Mouse (Mus musculus) embryonic facial prominence, embryonic 12.5 days (tissue): ENCODE data around the gene Ier5l. TPM values are rescaled to one million over a fixed set of nuclear protein-coding genes. Genes with fewer than 3 reads are reported as not detected.

ENCODE experiments used
- ATAC-seq: fragments of 200-750 bp; cut with Nextera tagmentation; 2 replicates; pipeline ENCODE4 v1.8.0; 2017; ENCODE audit not compliant: insufficient number of reproducible peaks, insufficient read depth, low FRiP score, low TSS enrichment
- H3K27ac ChIP-seq: fragments of 300-500 bp; sonication (generic); 2 replicates; pipeline ENCODE4 v1.5.1; 2016; ENCODE audit warnings: mild to moderate bottlenecking
- H3K27me3 ChIP-seq: fragments of 300-500 bp; sonication (generic); 2 replicates; pipeline ENCODE4 v1.6.1; 2016; ENCODE audit warnings: mild to moderate bottlenecking, moderate library complexity
- H3K36me3 ChIP-seq: fragments of 300-500 bp; sonication (generic); 2 replicates; pipeline ENCODE4 v1.6.1; 2016; ENCODE audit warnings: mild to moderate bottlenecking
- H3K4me1 ChIP-seq: fragments of 300-500 bp; sonication (generic); 2 replicates; pipeline ENCODE4 v1.6.1; 2016
- H3K4me2 ChIP-seq: fragments of 300-500 bp; sonication (generic); replicated peaks from 2 replicates; pipeline ENCODE4 v1.6.1; 2016; ENCODE audit warnings: mild to moderate bottlenecking, moderate library complexity
- H3K4me3 ChIP-seq: fragments of 300-500 bp; sonication (generic); 2 replicates; pipeline ENCODE4 v1.5.1; 2016; ENCODE audit warnings: mild to moderate bottlenecking
- H3K9ac ChIP-seq: fragments of 300-500 bp; sonication (generic); 2 replicates; pipeline ENCODE4 v1.6.1; 2016; ENCODE audit warnings: mild to moderate bottlenecking, moderate library complexity
- H3K9me3 ChIP-seq: fragments of 300-500 bp; sonication (generic); 2 replicates; pipeline ENCODE4 v1.6.1; 2016; ENCODE audit warnings: mild to moderate bottlenecking, moderate library complexity
- WGBS: fragments of 180-500 bp; shearing (Covaris S2); methylation state at CpG from one replicate; pipeline ENCODE4 v1.1.7; 2016; 5-methylcytosine and 5-hydroxymethylcytosine counted together
- polyA plus RNA-seq: library from polyadenylated mRNA; unstranded; fragments of >200 nt; fragmentation: Nextera tagmentation; extraction: Ambion mirVana; gene quantifications from 2 replicates; pipeline ENCODE4 v1.2.1, GENCODE M21; 2016

Gene Ier5l
- polyA plus RNA-seq, 1 experiment from 2014 or later, result 4.2 TPM

DNA sequence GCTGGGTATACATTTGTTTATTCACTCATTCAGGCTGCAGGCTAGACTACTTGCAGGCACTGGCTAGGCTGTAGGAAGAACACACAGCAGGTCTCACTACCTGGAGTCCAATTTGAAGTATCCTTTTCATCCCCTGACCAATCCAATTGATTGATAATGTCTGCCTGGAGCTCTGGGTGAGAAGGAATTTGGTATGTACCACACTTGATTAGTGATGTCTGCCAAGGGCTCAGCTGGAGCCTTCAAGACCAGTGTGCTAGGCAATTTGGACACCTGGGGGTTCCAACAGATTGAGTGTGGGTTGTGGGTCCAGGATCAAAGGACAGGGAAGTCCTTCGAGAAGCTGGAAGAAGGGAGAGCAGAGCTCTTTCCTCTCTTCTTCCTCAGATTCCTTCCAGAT, 4.5 kb upstream of the Ier5l start:
- Histone ChIP-seq H3K9me3 (no peaks in the 10 kb centered on the region), H3K4me1 (peaks cover 17% of the 10 kb centered on the region; the same call in 1 of the 2 replicates), H3K9ac (no peak overlapping the region), H3K27me3 (no peaks in the 10 kb centered on the region), H3K4me3 (no peak overlapping the region), H3K4me2 (no peak overlapping the region), H3K27ac (no peak overlapping the region), H3K36me3 (no peaks in the 10 kb centered on the region)
- 76% methylated on average over 1 of the region's 1 CpGs for WGBS
- ATAC-seq, result no peak

DNA sequence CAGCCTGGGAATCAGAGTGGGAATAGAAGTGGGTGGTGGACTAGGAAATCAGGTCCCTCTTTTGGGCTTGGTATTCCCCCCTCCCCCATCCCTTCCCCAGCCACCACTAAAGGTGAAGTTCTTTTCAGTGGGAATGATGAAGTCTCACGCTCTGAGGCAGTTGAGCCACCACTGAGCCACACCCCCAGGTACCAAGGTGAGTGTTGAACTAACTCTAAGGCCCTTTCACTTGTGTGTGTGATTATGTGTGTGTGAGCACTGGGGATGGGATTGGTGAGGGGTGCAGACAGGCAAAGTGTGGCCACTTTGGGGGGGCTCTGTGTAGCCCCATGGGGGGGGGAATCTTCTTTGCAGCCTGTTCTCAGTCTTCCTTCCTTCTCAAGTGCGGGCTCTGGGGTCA, 2.2 kb upstream of the Ier5l start:
- no peaks in the 10 kb centered on the region for H3K36me3 ChIP-seq
- no peak overlapping the region for H3K9ac ChIP-seq
- H3K9me3 ChIP-seq, result no peaks in the 10 kb centered on the region
- no peak overlapping the region for H3K4me2 ChIP-seq
- no peak overlapping the region for H3K27ac ChIP-seq
- no peak for ATAC-seq
- 75% methylated on average over 2 of the region's 2 CpGs for WGBS
- H3K27me3 ChIP-seq, result no peaks in the 10 kb centered on the region
- H3K4me3 ChIP-seq, result no peak overlapping the region
- H3K4me1 ChIP-seq, result peaks cover 8% of the 10 kb centered on the region

GRCm38 (mm10) chr2:30475457-30475856, 1.4 kb upstream of the Ier5l start:
- Histone ChIP-seq H3K4me2 (no peak overlapping the region), H3K4me1 (peaks cover 13% of the 10 kb centered on the region), H3K4me3 (0 out of 2 replicates have a peak overlapping the region, but pooled peaks have one; percentile 5), H3K27ac (no peak overlapping the region), H3K27me3 (no peaks in the 10 kb centered on the region), H3K36me3 (no peaks in the 10 kb centered on the region), H3K9ac (no peak overlapping the region), H3K9me3 (no peaks in the 10 kb centered on the region)
- ATAC-seq, result no peak
- 82% methylated on average over 7 of the region's 7 CpGs for WGBS

- Histone ChIP-seq H3K4me3 (peak overlapping the region; percentile 97), H3K9me3 (no peaks in the 10 kb centered on the region), H3K4me1 (peaks cover 13% of the 10 kb centered on the region), H3K27ac (no peak overlapping the region), H3K4me2 (peak overlapping the region; percentile 98), H3K9ac (peak overlapping the region; percentile 41; the same call in 1 of the 2 replicates), H3K27me3 (no peaks in the 10 kb centered on the region), H3K36me3 (no peaks in the 10 kb centered on the region)
- 19% methylated on average over 4 of the region's 4 CpGs for WGBS
- ATAC-seq, result no peak
Measured at GRCm38 (mm10) chr2:30474776-30475175, 757 bp upstream of the Ier5l start.

GRCm38 (mm10) chr2:30473431-30474031, 488 bp downstream of the Ier5l start:
- WGBS, result under 1% methylated on average over 51 of the region's 80 CpGs
- peaks cover 22% of the 10 kb centered on the region for H3K4me1 ChIP-seq

GRCm38 (mm10) chr2:30472731-30473351, 1.2 kb downstream of the Ier5l start:
- peak overlapping the region; percentile 98 for H3K4me2 ChIP-seq
- under 1% methylated on average over 60 of the region's 60 CpGs for WGBS
- peak overlapping the region; percentile 98 for H3K27ac ChIP-seq
- H3K27me3 ChIP-seq, result no peaks in the 10 kb centered on the region
- no peaks in the 10 kb centered on the region for H3K36me3 ChIP-seq
- H3K9me3 ChIP-seq, result no peaks in the 10 kb centered on the region
- peak overlapping the region; percentile 97 for H3K4me3 ChIP-seq
- peaks cover 22% of the 10 kb centered on the region for H3K4me1 ChIP-seq
- H3K9ac ChIP-seq, result peak overlapping the region; percentile 100
- ATAC-seq, result no peak

More at GRCm38 (mm10) chr2:30473431-30474031, 488 bp downstream of the Ier5l start:
- H3K9me3 ChIP-seq, result no peaks in the 10 kb centered on the region
- peak overlapping the region; percentile 98 for H3K4me2 ChIP-seq
- peak overlapping the region; percentile 97 for H3K4me3 ChIP-seq
- no peaks in the 10 kb centered on the region for H3K27me3 ChIP-seq
- peak overlapping the region; percentile 100 for H3K9ac ChIP-seq
- ATAC-seq, result peak; percentile 11; the same call in 1 of the 2 replicates
- peak overlapping the region; percentile 98 for H3K27ac ChIP-seq
- no peaks in the 10 kb centered on the region for H3K36me3 ChIP-seq

- H3K4me3 ChIP-seq, result peak overlapping the region; percentile 97
- WGBS, result under 1% methylated on average over 45 of the region's 51 CpGs
- ATAC-seq, result peak; percentile 36
- H3K9ac ChIP-seq, result peak overlapping the region; percentile 100
- peaks cover 28% of the 10 kb centered on the region for H3K4me1 ChIP-seq
- H3K27ac ChIP-seq, result peak overlapping the region; percentile 98
- peak overlapping the region; percentile 98 for H3K4me2 ChIP-seq
- no peaks in the 10 kb centered on the region for H3K9me3 ChIP-seq
- H3K27me3 ChIP-seq, result no peaks in the 10 kb centered on the region
- H3K36me3 ChIP-seq, result no peaks in the 10 kb centered on the region
Measured at GRCm38 (mm10) chr2:30471795-30472720, 2.0 kb downstream of the Ier5l start.

GRCm38 (mm10) chr2:30471051-30471450, 3.0 kb downstream of the Ier5l start:
- ATAC-seq, result no peak
- Histone ChIP-seq H3K9ac (peak overlapping the region; percentile 46), H3K27me3 (no peaks in the 10 kb centered on the region)

GRCm38 (mm10) chr2:30470143-30470946, 3.7 kb downstream of the Ier5l start:
- Histone ChIP-seq H3K4me3 (peak overlapping the region; percentile 48), H3K4me2 (peak overlapping the region; percentile 98), H3K36me3 (no peaks in the 10 kb centered on the region), H3K9ac (peak overlapping the region; percentile 73), H3K27ac (peak overlapping the region; percentile 98), H3K4me1 (peaks cover 35% of the 10 kb centered on the region), H3K9me3 (no peaks in the 10 kb centered on the region), H3K27me3 (no peaks in the 10 kb centered on the region)
- under 1% methylated on average over 46 of the region's 46 CpGs for WGBS
- ATAC-seq, result no peak

More at GRCm38 (mm10) chr2:30471051-30471450, 3.0 kb downstream of the Ier5l start:
- WGBS, result 5% methylated on average over 8 of the region's 8 CpGs
- peaks cover 35% of the 10 kb centered on the region for H3K4me1 ChIP-seq
- no peaks in the 10 kb centered on the region for H3K9me3 ChIP-seq
- H3K4me2 ChIP-seq, result peak overlapping the region; percentile 98
- peak overlapping the region; percentile 97 for H3K4me3 ChIP-seq
- peak overlapping the region; percentile 98 for H3K27ac ChIP-seq
- H3K36me3 ChIP-seq, result no peaks in the 10 kb centered on the region

DNA sequence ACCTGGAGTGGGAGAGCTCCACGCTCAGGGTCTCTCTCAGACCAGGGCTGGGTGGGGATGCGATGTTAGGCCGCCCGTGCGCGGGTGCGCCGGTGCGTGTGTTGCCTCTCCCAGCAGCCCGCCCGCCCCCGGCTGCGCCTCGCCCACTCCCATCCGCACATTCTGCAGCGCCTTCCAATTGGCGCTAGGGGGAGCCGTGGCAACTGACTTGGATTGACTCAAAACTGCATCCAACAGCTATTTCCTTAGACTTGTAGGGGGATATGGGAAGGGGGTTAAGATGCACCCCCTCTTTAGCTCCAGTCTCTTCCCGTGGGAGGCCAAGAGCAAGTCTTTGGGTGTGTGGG, 4.2 kb downstream of the Ier5l start:
- Histone ChIP-seq H3K9me3 (no peaks in the 10 kb centered on the region), H3K4me2 (peak overlapping the region; percentile 98), H3K4me3 (peak overlapping the region; percentile 48), H3K27ac (peak overlapping the region; percentile 98), H3K36me3 (no peaks in the 10 kb centered on the region), H3K4me1 (peaks cover 35% of the 10 kb centered on the region), H3K9ac (peak overlapping the region; percentile 73), H3K27me3 (no peaks in the 10 kb centered on the region)
- no peak for ATAC-seq
- under 1% methylated on average over 19 of the region's 19 CpGs for whole genome bisulfite sequencing

- Histone ChIP-seq H3K27ac (no peak overlapping the region; the same call in 1 of the 2 replicates), H3K36me3 (no peaks in the 10 kb centered on the region), H3K9ac (peak overlapping the region; percentile 73), H3K4me3 (peak overlapping the region; percentile 48; the same call in 1 of the 2 replicates), H3K4me2 (peak overlapping the region; percentile 98), H3K9me3 (no peaks in the 10 kb centered on the region), H3K4me1 (peaks cover 33% of the 10 kb centered on the region), H3K27me3 (no peaks in the 10 kb centered on the region)
- ATAC-seq, result no peak
- 52% methylated on average over 6 of the region's 6 CpGs for WGBS
Measured at GRCm38 (mm10) chr2:30469009-30469408, 5.0 kb downstream of the Ier5l start.
